Mouse (Mus musculus) brain, embryonic 14.5 days (tissue): ENCODE results near the gene Il1rl2. TPM values are rescaled to one million over a fixed set of nuclear protein-coding genes. Genes with fewer than 3 reads are reported as not detected.

Source experiments
- DNase-seq: peaks from one replicate; pipeline ENCODE4 v3.0.0-alpha.2; 2011; ENCODE audit warnings: low read depth
- CTCF ChIP-seq: fragments of 200-500 bp; IDR thresholded peaks from 2 replicates; pipeline ENCODE4 v1.5.1; 2012; ENCODE audit warnings: inconsistent platforms, mild to moderate bottlenecking, moderate library complexity, borderline replicate concordance; ENCODE audit not compliant: insufficient read depth, insufficient read length; ENCODE audit errors: extremely low read depth
- POLR2A ChIP-seq: fragments of 200-500 bp; IDR thresholded peaks from 2 replicates; pipeline ENCODE4 v1.6.1; 2012; ENCODE audit warnings: mild to moderate bottlenecking, inconsistent platforms, borderline replicate concordance; ENCODE audit not compliant: poor library complexity, insufficient read depth, insufficient read length, severe bottlenecking; ENCODE audit errors: extremely low read depth
- polyA plus RNA-seq: library from polyadenylated mRNA; depleted of rRNA; stranded (reverse); fragments of >200 nt; gene quantifications from 2 replicates; pipeline ENCODE4 v1.2.3, GENCODE M21; 2012

Gene Il1rl2
- polyA plus RNA-seq, 1 experiment: 1.5 TPM

GRCm38 (mm10) chr1:40330181-40330580, 5.8 kb downstream of the Il1rl2 start:
- TF ChIP-seq CTCF (no peak), POLR2A (no peak)
- DNase-seq: no peak

GRCm38 (mm10) chr1:40339346-40339745, 14.9 kb downstream of the Il1rl2 start:
- TF ChIP-seq CTCF (no peak), POLR2A (no peak)
- DNase-seq: no peak

GRCm38 (mm10) chr1:40340102-40340501, 15.7 kb downstream of the Il1rl2 start:
- TF ChIP-seq CTCF (no peak), POLR2A (no peak)
- DNase-seq: no peak

GRCm38 (mm10) chr1:40352158-40352903, 27.9 kb downstream of the Il1rl2 start:
- DNase-seq: no peak
- no peak for TF ChIP-seq CTCF
- no peak for TF ChIP-seq POLR2A

- DNase-seq: no peak
- TF ChIP-seq CTCF (no peak), POLR2A (no peak)
Observed at GRCm38 (mm10) chr1:40352904-40353286, 28.5 kb downstream of the Il1rl2 start.

GRCm38 (mm10) chr1:40354665-40355064, 30.3 kb downstream of the Il1rl2 start:
- no peak for TF ChIP-seq CTCF
- no peak for TF ChIP-seq POLR2A
- no peak for DNase-seq

GRCm38 (mm10) chr1:40355431-40355843, 31.0 kb downstream of the Il1rl2 start:
- TF ChIP-seq POLR2A: no peak
- no peak for TF ChIP-seq CTCF
- DNase-seq: no peak

- no peak for DNase-seq
- TF ChIP-seq POLR2A (no peak), CTCF (no peak)
Observed at GRCm38 (mm10) chr1:40355904-40356521, 31.6 kb downstream of the Il1rl2 start.

- no peak for DNase-seq
- TF ChIP-seq POLR2A: no peak
- no peak for TF ChIP-seq CTCF
Observed at GRCm38 (mm10) chr1:40357921-40358320, 33.5 kb downstream of the Il1rl2 start.

GRCm38 (mm10) chr1:40358351-40358750, 33.9 kb downstream of the Il1rl2 start:
- no peak for DNase-seq
- TF ChIP-seq POLR2A (no peak), CTCF (no peak)

- TF ChIP-seq CTCF (no peak), POLR2A (no peak)
- DNase-seq: no peak
Observed at GRCm38 (mm10) chr1:40358771-40359181, 34.4 kb downstream of the Il1rl2 start.

GRCm38 (mm10) chr1:40359731-40360130, 35.3 kb downstream of the Il1rl2 start:
- TF ChIP-seq CTCF: no peak
- no peak for TF ChIP-seq POLR2A
- DNase-seq: no peak

GRCm38 (mm10) chr1:40360969-40361368, 36.6 kb downstream of the Il1rl2 start:
- TF ChIP-seq CTCF (no peak), POLR2A (no peak)
- no peak for DNase-seq

- TF ChIP-seq CTCF (no peak), POLR2A (no peak)
- DNase-seq: no peak
Observed at GRCm38 (mm10) chr1:40361596-40361995, 37.2 kb downstream of the Il1rl2 start.
